Mouse (Mus musculus) left cerebral cortex, adult 8-10 months (tissue): ENCODE results near the gene Hist1h3e. TPM values are rescaled to one million over a fixed set of nuclear protein-coding genes. Genes with fewer than 3 reads are reported as not detected.

Source experiments
- DNase-seq, 2 experiments: peaks; one replicate each; pipeline ENCODE4 v3.0.0; 2022; ENCODE audit warnings: low spot score in 2 of 2
- microRNA-seq, 2 experiments: library from miRNA; unstranded; fragments of <30 nt; microRNA quantifications; one replicate each; pipeline ENCODE4 v1.2.0; 2022
- total RNA-seq, 4 experiments: library from RNA; stranded (reverse); gene quantifications; 2 replicates each; pipeline ENCODE4 v1.2.4; 2022

The Hist1h3e gene
- total RNA-seq, 4 experiments from 2014 or later = 43.6 to 61.8 (median 54.4) TPM

DNA sequence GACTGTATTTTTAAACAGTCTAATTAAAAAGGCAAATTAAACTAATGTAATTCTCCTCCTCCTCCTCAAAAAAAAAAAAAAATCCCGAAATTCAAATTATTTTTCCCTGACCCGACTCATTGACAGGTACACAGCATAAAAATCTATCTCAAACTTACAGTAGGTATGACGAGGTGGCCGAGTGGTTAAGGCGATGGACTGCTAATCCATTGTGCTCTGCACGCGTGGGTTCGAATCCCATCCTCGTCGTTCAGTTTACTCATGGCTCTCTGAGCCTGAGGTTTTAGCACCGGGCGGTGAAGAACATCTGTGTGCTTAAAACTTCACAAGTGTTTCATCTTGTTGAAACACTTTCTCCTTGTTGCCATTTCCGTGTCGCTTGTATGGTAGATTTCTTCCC is 40.5 kb downstream of the Hist1h3e start:
- DNase-seq = peak; percentile 58 to 87

GRCm38 (mm10) chr13:23519416-23519815 is 42.8 kb downstream of the Hist1h3e start:
- DNase-seq = peak; percentile 63 to 86

- peak; percentile 51 to 81 for DNase-seq
These were observed 43.3 kb downstream of the Hist1h3e start for GRCm38 (mm10) chr13:23518885-23519284.

- no peak for DNase-seq
These were observed 43.9 kb downstream of the Hist1h3e start for GRCm38 (mm10) chr13:23518295-23518603.

- DNase-seq = peak; percentile 77 to 98
These were observed 44.4 kb downstream of the Hist1h3e start for GRCm38 (mm10) chr13:23517603-23518294.

DNA sequence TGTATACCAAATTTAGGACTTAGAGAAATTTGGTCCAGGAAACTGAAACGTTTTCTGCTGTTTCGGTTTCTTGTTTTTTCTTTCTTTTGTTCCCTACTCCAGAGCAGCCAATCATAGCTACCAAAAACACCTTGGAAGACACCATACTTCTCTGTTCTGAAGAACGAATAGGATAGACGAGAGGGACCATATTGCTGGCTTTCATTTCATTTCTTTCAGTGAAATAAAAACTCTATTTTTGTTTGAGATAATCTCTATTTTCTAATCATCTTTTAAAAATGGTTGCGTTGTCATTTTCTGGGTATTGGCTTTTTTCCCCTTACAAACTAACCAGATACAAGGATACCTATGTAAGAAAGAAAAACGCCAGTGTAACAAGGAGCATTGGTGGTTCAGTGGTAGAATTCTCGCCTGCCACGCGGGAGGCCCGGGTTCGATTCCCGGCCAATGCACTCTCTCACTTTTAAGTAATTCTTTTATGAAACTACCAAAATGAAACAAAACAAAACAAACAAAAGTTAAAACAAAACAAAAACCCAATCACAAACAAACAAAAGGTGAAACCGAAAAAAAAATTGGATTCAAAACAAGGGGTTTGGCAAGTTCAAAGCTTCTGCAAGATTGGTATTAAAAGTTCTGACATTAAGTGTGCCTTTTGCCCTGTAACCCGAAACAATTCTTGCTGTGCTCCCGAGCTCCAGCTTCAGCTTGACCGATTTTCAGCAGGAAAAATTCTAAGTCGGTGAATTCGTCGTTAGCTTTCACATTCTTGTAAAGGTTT is 45.2 kb downstream of the Hist1h3e start:
- peak in 1 of 2 experiments; percentile 80 for DNase-seq

GRCm38 (mm10) chr13:23515826-23516620 is 46.1 kb downstream of the Hist1h3e start:
- no peak for DNase-seq

DNA sequence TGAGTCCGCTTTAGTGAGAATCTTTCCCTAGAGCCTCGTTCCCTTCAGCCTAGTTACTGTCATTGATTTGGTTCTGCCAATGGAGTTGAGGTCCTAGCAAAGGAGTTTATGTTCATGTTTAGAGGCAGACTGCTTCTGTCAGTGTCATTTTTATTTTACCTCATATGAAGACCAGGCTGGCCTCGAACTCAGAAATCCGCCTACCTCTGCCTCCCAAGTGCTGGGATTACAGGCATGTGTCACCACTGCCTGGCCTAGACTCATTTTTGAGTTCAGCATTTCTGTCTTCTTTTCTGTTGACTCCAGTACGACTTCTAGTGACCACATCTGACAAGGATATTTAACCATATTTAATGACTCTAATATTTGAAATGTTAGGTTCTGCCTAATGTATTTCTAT is 46.9 kb downstream of the Hist1h3e start:
- DNase-seq = no peak

DNA sequence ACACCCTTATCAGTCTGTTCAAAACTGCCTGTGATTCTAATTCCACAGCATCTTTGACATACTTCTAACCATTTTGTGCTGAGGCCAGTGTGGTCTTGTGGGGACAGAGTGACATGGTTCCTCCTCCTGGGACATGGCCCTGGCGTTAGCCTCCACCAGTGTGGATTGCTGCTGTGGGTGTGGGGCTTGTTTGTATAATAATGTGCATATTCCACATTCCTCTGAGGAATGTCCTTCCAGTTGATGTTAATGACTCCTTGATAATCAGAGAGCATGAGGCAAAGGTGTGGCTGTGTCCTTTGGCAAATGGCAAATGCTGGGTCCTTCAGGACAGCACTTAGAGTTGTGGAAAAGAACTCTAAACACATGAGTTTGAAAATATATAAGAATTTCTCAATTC is 48.7 kb downstream of the Hist1h3e start:
- no peak for DNase-seq

Small RNA genes within 50 kb of the gene (microRNA-seq; reads per million reads assigned to microRNA genes)
- gene Gm44297 (0 reads per million in 2 experiments), gene Gm44359 (0 reads per million in 2 experiments), gene Gm44394 (0 reads per million in 2 experiments), gene n-TStga1 (0.21 to 0.22 reads per million in 2 experiments)

Other genes starting within 250 kb of the Hist1h3e start
- 10 to 100 TPM; 24.9 to 29.0 (median 26.7) TPM for gene Zfp322a, start 193.2 kb downstream of the Hist1h3e start, total RNA-seq
- 1 to 10 TPM; 8.1 to 9.3 (median 8.6) TPM for gene Abt1, start 138.5 kb downstream of the Hist1h3e start, total RNA-seq
- under 1 TPM in 2 of 4 experiments, not detected in 2; 0.09 to 0.13 TPM for gene Btn1a1, start 96.5 kb downstream of the Hist1h3e start, total RNA-seq
- gene Btn2a2, start 73.5 kb downstream of the Hist1h3e start, total RNA-seq = 1 to 10 TPM in 2 of 4 experiments, under 1 TPM in 2; 0.63 to 1.1 (median 0.99) TPM
- gene Hist1h4h, start 31.3 kb downstream of the Hist1h3e start, total RNA-seq = 100 to 1,000 TPM; 263 to 358 (median 294) TPM
- gene Hist1h2af, start 28.5 kb downstream of the Hist1h3e start, total RNA-seq = 10 to 100 TPM in 1 of 4 experiments, 1 to 10 TPM in 2, not detected in 1; 1.7 to 10.6 (median 3.0) TPM
- 1 to 10 TPM; 3.7 to 6.0 (median 4.2) TPM for gene Hist1h3g, start 26.9 kb downstream of the Hist1h3e start, total RNA-seq
- 1 to 10 TPM in 2 of 4 experiments, under 1 TPM in 2; 0.84 to 1.6 (median 0.98) TPM for gene Hist1h2bh, start 19.0 kb downstream of the Hist1h3e start, total RNA-seq
- gene Hist1h3f, start 18.3 kb downstream of the Hist1h3e start, total RNA-seq = 10 to 100 TPM; 15.3 to 21.8 (median 16.6) TPM
- gene Hist1h4f, start 10.7 kb downstream of the Hist1h3e start, total RNA-seq = 100 to 1,000 TPM; 153 to 191 (median 171) TPM
- 1 to 10 TPM; 3.4 to 4.2 (median 3.5) TPM for gene Hist1h1d, start 9.1 kb downstream of the Hist1h3e start, total RNA-seq
- 1 to 10 TPM; 3.0 to 5.2 (median 4.7) TPM for gene Hist1h2ae, start 8.9 kb upstream of the Hist1h3e start, total RNA-seq
- 10 to 100 TPM; 60.3 to 72.4 (median 70.0) TPM for gene Hist1h2bg, start 9.0 kb upstream of the Hist1h3e start, total RNA-seq
- 10 to 100 TPM; 23.0 to 26.4 (median 24.2) TPM for gene Hist1h2bf, start 11.8 kb upstream of the Hist1h3e start, total RNA-seq
- 1 to 10 TPM; 1.3 to 6.6 (median 3.8) TPM for gene Hist1h2ad, start 12.0 kb upstream of the Hist1h3e start, total RNA-seq
- 10 to 100 TPM in 2 of 4 experiments, 1 to 10 TPM in 2; 8.9 to 11.8 (median 10.0) TPM for gene Hist1h3d, start 13.4 kb upstream of the Hist1h3e start, total RNA-seq
- gene Hist1h4d, start 19.2 kb upstream of the Hist1h3e start, total RNA-seq = 100 to 1,000 TPM; 126 to 155 (median 139) TPM
- 1 to 10 TPM; 5.5 to 9.6 (median 7.2) TPM for gene Hist1h2be, start 58.8 kb upstream of the Hist1h3e start, total RNA-seq
- 10 to 100 TPM; 61.9 to 65.4 (median 62.5) TPM for gene Hist1h1e, start 60.2 kb upstream of the Hist1h3e start, total RNA-seq
- gene Hist1h2ac, start 121.6 kb upstream of the Hist1h3e start, total RNA-seq = 1 to 10 TPM; 1.4 to 2.3 (median 1.9) TPM
- gene Hist1h2bc, start 121.8 kb upstream of the Hist1h3e start, total RNA-seq = 10 to 100 TPM; 26.9 to 40.2 (median 30.0) TPM
- gene Hist1h1t, start 133.4 kb upstream of the Hist1h3e start, total RNA-seq = under 1 TPM in 1 of 4 experiments, not detected in 3; 0.41 TPM
- 100 to 1,000 TPM in 2 of 4 experiments, 10 to 100 TPM in 2; 87.8 to 116 (median 99.2) TPM for gene Hist1h4c, start 136.1 kb upstream of the Hist1h3e start, total RNA-seq
- 1 to 10 TPM; 3.4 to 7.7 (median 4.6) TPM for gene Hfe, start 148.5 kb upstream of the Hist1h3e start, total RNA-seq
- gene Hist1h1c, start 176.4 kb upstream of the Hist1h3e start, total RNA-seq = 10 to 100 TPM; 69.7 to 80.4 (median 72.8) TPM
- gene Hist1h3c, start 183.2 kb upstream of the Hist1h3e start, total RNA-seq = 1 to 10 TPM; 1.1 to 3.3 (median 2.8) TPM
- 10 to 100 TPM; 12.3 to 18.8 (median 16.3) TPM for gene Hist1h2bb, start 184.4 kb upstream of the Hist1h3e start, total RNA-seq
- 10 to 100 TPM; 18.4 to 30.4 (median 21.0) TPM for gene Hist1h2ab, start 188.8 kb upstream of the Hist1h3e start, total RNA-seq
- 10 to 100 TPM in 1 of 4 experiments, 1 to 10 TPM in 3; 5.3 to 12.2 (median 8.1) TPM for gene Hist1h3b, start 189.9 kb upstream of the Hist1h3e start, total RNA-seq
- 10 to 100 TPM; 53.3 to 70.8 (median 63.3) TPM for gene Hist1h4b, start 194.6 kb upstream of the Hist1h3e start, total RNA-seq
- 10 to 100 TPM; 43.4 to 63.5 (median 58.0) TPM for gene Hist1h4a, start 198.9 kb upstream of the Hist1h3e start, total RNA-seq
- 10 to 100 TPM; 33.9 to 55.0 (median 40.9) TPM for gene Hist1h3a, start 200.0 kb upstream of the Hist1h3e start, total RNA-seq
- 10 to 100 TPM; 29.7 to 32.8 (median 30.7) TPM for gene Hist1h1a, start 201.3 kb upstream of the Hist1h3e start, total RNA-seq
- not detected for gene Trim38, start 207.5 kb upstream of the Hist1h3e start, total RNA-seq
- not detected for gene Slc17a2, start 244.6 kb upstream of the Hist1h3e start, total RNA-seq